11 mouse cellular contexts compared by ENCODE assay signal in genomic region chr2:166658380-166658779, GRCm38 (mm10). TPM values are rescaled to one million over a fixed set of nuclear protein-coding genes. Genes with fewer than 3 reads are reported as not detected.
DNase-seq lines count a peak whose midpoint lies in the region; ATAC-seq and TF ChIP-seq lines count a peak whose summit lies in the region.
"Had no signal": no experiment of that assay in that cellular context is flagged by ENCODE, and none has a peak within 500 bp of the region (broad histone marks: within the 10 kb centered on the region; RNA-seq: fewer than 3 reads in every experiment).

No protein-coding gene starts in this region.

- ATAC-seq in forebrain, embryonic 11.5 days (replicated peaks; ENCODE audit: low FRiP score) = no peak
- ATAC-seq in forebrain, embryonic 12.5 days (ENCODE audit: low FRiP score) = no peak
- peak; percentile 34 for ATAC-seq in intestine, embryonic 15.5 days
- ATAC-seq in intestine, postnatal 0 days = no peak
- ATAC-seq in erythroblast, adult 5-6 weeks (replicated peaks; ENCODE audit: low FRiP score, poor library complexity, severe bottlenecking) = no peak

- no peak overlapping the region for H3K9ac ChIP-seq in forebrain, embryonic 11.5 days (ENCODE audit: low read length)
- H3K9ac ChIP-seq in forebrain, embryonic 12.5 days = no peak overlapping the region
- H3K9ac ChIP-seq in intestine, embryonic 15.5 days = no peak overlapping the region
- no peak overlapping the region for H3K9ac ChIP-seq in intestine, postnatal 0 days (ENCODE audit: low read depth, low read length)
- H3K9ac ChIP-seq: liver, embryonic 14.5 days had no signal

- H3K4me3 ChIP-seq in forebrain, embryonic 11.5 days (ENCODE audit: low read depth, low read length) = no peak overlapping the region
- no peak overlapping the region for H3K4me3 ChIP-seq in forebrain, embryonic 12.5 days (replicated peaks)
- H3K4me3 ChIP-seq in intestine, embryonic 15.5 days (replicated peaks) = no peak overlapping the region
- H3K4me3 ChIP-seq in intestine, postnatal 0 days (ENCODE audit: low read depth, low read length) = no peak overlapping the region
- no peak overlapping the region for H3K4me3 ChIP-seq in embryonic facial prominence, embryonic 10.5 days

- no peak for TF ChIP-seq CTCF in intestine, postnatal 0 days (IDR thresholded peaks at IDR 0.05; ENCODE audit: low read depth)

- 79% methylated on average over 3 of the region's 3 CpGs for WGBS in forebrain, embryonic 11.5 days
- WGBS in forebrain, embryonic 12.5 days = 90% methylated on average over 3 of the region's 3 CpGs
- WGBS in intestine, embryonic 15.5 days = 60% methylated on average over 3 of the region's 3 CpGs
- whole genome bisulfite sequencing in intestine, postnatal 0 days = 44% methylated on average over 3 of the region's 3 CpGs
- WGBS in embryonic facial prominence, embryonic 10.5 days = 77% methylated on average over 3 of the region's 3 CpGs

- peaks cover 28% of the 10 kb centered on the region for H3K4me1 ChIP-seq in forebrain, embryonic 11.5 days (replicated peaks; ENCODE audit: control insufficient read depth, insufficient read depth, low read length)
- peaks cover 71% of the 10 kb centered on the region for H3K4me1 ChIP-seq in forebrain, embryonic 12.5 days
- peaks cover 43% of the 10 kb centered on the region for H3K4me1 ChIP-seq in intestine, embryonic 15.5 days (replicated peaks)
- H3K4me1 ChIP-seq in intestine, postnatal 0 days (replicated peaks; ENCODE audit: control insufficient read depth, insufficient read depth, low read length) = no peaks in the 10 kb centered on the region
- H3K4me1 ChIP-seq in embryonic facial prominence, embryonic 10.5 days = peaks cover 82% of the 10 kb centered on the region

- H3K9me3 ChIP-seq in forebrain, embryonic 11.5 days (ENCODE audit: control insufficient read depth, low read length) = no peaks in the 10 kb centered on the region
- H3K9me3 ChIP-seq in forebrain, embryonic 12.5 days = no peaks in the 10 kb centered on the region
- H3K9me3 ChIP-seq in intestine, embryonic 15.5 days = no peaks in the 10 kb centered on the region
- H3K9me3 ChIP-seq in intestine, postnatal 0 days (ENCODE audit: control insufficient read depth) = no peaks in the 10 kb centered on the region
- H3K9me3 ChIP-seq in embryonic facial prominence, embryonic 10.5 days = no peaks in the 10 kb centered on the region

- H3K36me3 ChIP-seq in forebrain, embryonic 11.5 days (ENCODE audit: control insufficient read depth, insufficient read depth, low read length) = no peaks in the 10 kb centered on the region
- no peaks in the 10 kb centered on the region for H3K36me3 ChIP-seq in forebrain, embryonic 12.5 days (replicated peaks)
- no peaks in the 10 kb centered on the region for H3K36me3 ChIP-seq in intestine, embryonic 15.5 days
- no peaks in the 10 kb centered on the region for H3K36me3 ChIP-seq in intestine, postnatal 0 days (ENCODE audit: control insufficient read depth, insufficient read depth)
- no peaks in the 10 kb centered on the region for H3K36me3 ChIP-seq in embryonic facial prominence, embryonic 10.5 days (replicated peaks)

- peak overlapping the region; percentile 15; the same call in 1 of the 2 replicates for H3K27ac ChIP-seq in forebrain, embryonic 11.5 days (ENCODE audit: low read depth, low read length)
- no peak overlapping the region for H3K27ac ChIP-seq in forebrain, embryonic 12.5 days
- peak overlapping the region; percentile 57 for H3K27ac ChIP-seq in intestine, embryonic 15.5 days
- no peak overlapping the region for H3K27ac ChIP-seq in intestine, postnatal 0 days (ENCODE audit: low read depth, low read length)
- peak overlapping the region; percentile 75; the same call in 1 of the 2 replicates for H3K27ac ChIP-seq in embryonic facial prominence, embryonic 10.5 days (replicated peaks)
- H3K27ac ChIP-seq: liver, embryonic 14.5 days had no signal

- no peaks in the 10 kb centered on the region for H3K27me3 ChIP-seq in forebrain, embryonic 11.5 days (ENCODE audit: control insufficient read depth, insufficient read depth, low read length)
- H3K27me3 ChIP-seq in forebrain, embryonic 12.5 days = no peaks in the 10 kb centered on the region
- no peaks in the 10 kb centered on the region for H3K27me3 ChIP-seq in intestine, embryonic 15.5 days (replicated peaks)
- no peaks in the 10 kb centered on the region for H3K27me3 ChIP-seq in intestine, postnatal 0 days (replicated peaks; ENCODE audit: control insufficient read depth, insufficient read depth, low read length)
- no peaks in the 10 kb centered on the region for H3K27me3 ChIP-seq in embryonic facial prominence, embryonic 10.5 days (replicated peaks; ENCODE audit: low read depth, poor library complexity, severe bottlenecking)

- no peak overlapping the region for H3K4me2 ChIP-seq in forebrain, embryonic 11.5 days (ENCODE audit: low read depth, low read length, severe bottlenecking)
- no peak overlapping the region for H3K4me2 ChIP-seq in forebrain, embryonic 12.5 days
- H3K4me2 ChIP-seq in intestine, embryonic 15.5 days (replicated peaks) = no peak overlapping the region
- H3K4me2 ChIP-seq in intestine, postnatal 0 days (replicated peaks; ENCODE audit: low read depth) = no peak overlapping the region
- H3K4me2 ChIP-seq: midbrain, embryonic 11.5 days had no signal

- no peak for DNase-seq in forebrain, embryonic 11.5 days (ENCODE audit: low spot score)
- no peak for DNase-seq in embryonic facial prominence, embryonic 10.5 days (ENCODE audit: low spot score)
- DNase-seq in kidney, postnatal 14 days = peak; percentile 32
- no peak for DNase-seq in retina, postnatal 1 day
- DNase-seq: gastrocnemius, postnatal 36 days had no signal

RNA-seq across cellular contexts. Expression of gene Prex1, which starts 55.3 kb away (rescaled TPM):
- polyA plus RNA-seq in forebrain, embryonic 11.5 days (2014; fragmentation: Nextera tagmentation; extraction: Ambion mirVana) = 22.3 and 29.7 TPM in 2 replicates
- polyA plus RNA-seq in forebrain, embryonic 12.5 days (2016; fragmentation: Nextera tagmentation; extraction: Ambion mirVana) = 29.9 and 30.7 TPM in 2 replicates
- polyA plus RNA-seq in intestine, embryonic 15.5 days (2015; fragmentation: Nextera tagmentation; extraction: Ambion mirVana) = 9.6 and 10.6 TPM in 2 replicates
- 4.0 TPM in 2 replicates for polyA plus RNA-seq in intestine, postnatal 0 days (2015; fragmentation: Nextera tagmentation; extraction: Ambion mirVana)
- 32.6 and 35.2 TPM in 2 replicates for polyA plus RNA-seq in embryonic facial prominence, embryonic 10.5 days (2016; fragmentation: Nextera tagmentation; extraction: Ambion mirVana)
- total RNA-seq in erythroblast, adult 5-6 weeks (2015; ENCODE audit: low replicate concordance) = 15.9 and 26.5 TPM in 2 replicates
- total RNA-seq in erythroblast, adult 5-6 weeks (2017; ENCODE audit: low replicate concordance) = 19.8 and 35.4 TPM in 2 replicates

Comparison
In these comparisons a context has a peak if more than half of its experiments do, and no peak if none do; other contexts are left out.
1. H3K27ac ChIP-seq: peak in forebrain, embryonic 11.5 days (single experiment), intestine, embryonic 15.5 days (single experiment) and embryonic facial prominence, embryonic 10.5 days (single experiment); none in forebrain, embryonic 12.5 days (single experiment) and intestine, postnatal 0 days (single experiment).